Mouse (Mus musculus) thymus, postnatal 36 days (tissue): ENCODE data around the gene Frmpd4.

Experiments
- DNase-seq, 2 experiments: peaks; one replicate each; pipeline ENCODE4 v3.0.0; 2022; ENCODE audit warnings: mixed read lengths in 2 of 2

Frmpd4 gene

GRCm38 (mm10) chrX:168577131-168577530, at the start of gene Frmpd4:
Gene Frmpd4 (minus strand): TSS chrX:168577231.
- no peak for DNase-seq

GRCm38 (mm10) chrX:168595193-168595592, 18.2 kb upstream of the Frmpd4 start:
- DNase-seq: no peak

- no peak for DNase-seq
Measured at GRCm38 (mm10) chrX:168584303-168584702, 7.3 kb upstream of the Frmpd4 start.

GRCm38 (mm10) chrX:168571808-168572207, 5.2 kb downstream of the Frmpd4 start:
- no peak for DNase-seq

GRCm38 (mm10) chrX:168569231-168569630, 7.8 kb downstream of the Frmpd4 start:
- DNase-seq: no peak

- no peak for DNase-seq
Measured at GRCm38 (mm10) chrX:168505254-168505653, 71.8 kb downstream of the Frmpd4 start.

GRCm38 (mm10) chrX:168455233-168455632, 121.8 kb downstream of the Frmpd4 start:
- DNase-seq: no peak

GRCm38 (mm10) chrX:168431206-168431605, 145.8 kb downstream of the Frmpd4 start:
- no peak for DNase-seq

- DNase-seq: no peak
Measured at GRCm38 (mm10) chrX:168429814-168430213, 147.2 kb downstream of the Frmpd4 start.

- DNase-seq: no peak
Measured at GRCm38 (mm10) chrX:168415403-168415802, 161.6 kb downstream of the Frmpd4 start.

GRCm38 (mm10) chrX:168403512-168403911, 173.5 kb downstream of the Frmpd4 start:
- no peak for DNase-seq

GRCm38 (mm10) chrX:168350431-168350830, 226.6 kb downstream of the Frmpd4 start:
- DNase-seq: no peak

- DNase-seq: no peak
Measured at GRCm38 (mm10) chrX:168349320-168350225, 227.5 kb downstream of the Frmpd4 start.

- DNase-seq: no peak
Measured at GRCm38 (mm10) chrX:168338212-168338611, 238.8 kb downstream of the Frmpd4 start.

GRCm38 (mm10) chrX:168325161-168325560, 251.9 kb downstream of the Frmpd4 start:
- no peak for DNase-seq

- DNase-seq: no peak
Measured at GRCm38 (mm10) chrX:168312158-168312557, 264.9 kb downstream of the Frmpd4 start.

GRCm38 (mm10) chrX:168310143-168310542, 266.9 kb downstream of the Frmpd4 start:
- DNase-seq: no peak

- DNase-seq: no peak
Measured at GRCm38 (mm10) chrX:168292506-168292905, 284.5 kb downstream of the Frmpd4 start.

GRCm38 (mm10) chrX:168207034-168207433, 370.0 kb downstream of the Frmpd4 start:
- no peak for DNase-seq

- DNase-seq: no peak
Measured at GRCm38 (mm10) chrX:168191944-168192343, 385.1 kb downstream of the Frmpd4 start.

- DNase-seq: no peak
Measured at GRCm38 (mm10) chrX:168189563-168189962, 387.5 kb downstream of the Frmpd4 start.

GRCm38 (mm10) chrX:168163001-168163400, 414.0 kb downstream of the Frmpd4 start:
- no peak for DNase-seq

GRCm38 (mm10) chrX:168158866-168159265, 418.2 kb downstream of the Frmpd4 start:
- DNase-seq: no peak

- no peak for DNase-seq
Measured at GRCm38 (mm10) chrX:168141051-168141450, 436.0 kb downstream of the Frmpd4 start.

- no peak for DNase-seq
Measured at GRCm38 (mm10) chrX:168124043-168124442, 453.0 kb downstream of the Frmpd4 start.
